Mouse (Mus musculus) lung, embryonic 14.5 days (tissue): ENCODE data around the gene Kcnj6. TPM values are rescaled to one million over a fixed set of nuclear protein-coding genes. Genes with fewer than 3 reads are reported as not detected.

Source experiments
- ATAC-seq: fragments of 200-750 bp; cut with Nextera tagmentation; 2 replicates; pipeline ENCODE4 v1.8.0; 2017; ENCODE audit warnings: mild to moderate bottlenecking, moderate TSS enrichment, moderate library complexity; ENCODE audit not compliant: insufficient read depth
- DNase-seq: peaks from one replicate; pipeline ENCODE4 v3.0.0-alpha.2; 2015
- H3K27ac ChIP-seq: fragments of 300-500 bp; sonication (generic); 2 replicates; pipeline ENCODE4 v1.5.1; 2014; ENCODE audit warnings: low read depth, mild to moderate bottlenecking, moderate library complexity
- H3K27me3 ChIP-seq: fragments of 300-500 bp; sonication (generic); 2 replicates; pipeline ENCODE4 v1.6.1; 2014; ENCODE audit warnings: low read length, control low read depth; ENCODE audit not compliant: insufficient read depth
- H3K36me3 ChIP-seq: fragments of 300-500 bp; sonication (generic); 2 replicates; pipeline ENCODE4 v1.6.1; 2014; ENCODE audit warnings: control low read depth; ENCODE audit not compliant: insufficient read depth
- H3K4me1 ChIP-seq: fragments of 300-500 bp; sonication (generic); 2 replicates; pipeline ENCODE4 v1.6.1; 2014; ENCODE audit warnings: antibody characterized with exemption, control low read depth; ENCODE audit not compliant: insufficient read depth
- H3K4me2 ChIP-seq: fragments of 300-500 bp; sonication (generic); 2 replicates; pipeline ENCODE4 v1.6.1; 2014; ENCODE audit warnings: mild to moderate bottlenecking
- H3K4me3 ChIP-seq: fragments of 300-500 bp; sonication (generic); 2 replicates; pipeline ENCODE4 v1.5.1; 2014; ENCODE audit warnings: low read depth, low read length
- H3K9ac ChIP-seq: fragments of 300-500 bp; sonication (generic); 2 replicates; pipeline ENCODE4 v1.6.1; 2014
- H3K9me3 ChIP-seq: fragments of 300-500 bp; sonication (generic); 2 replicates; pipeline ENCODE4 v1.6.1; 2016; ENCODE audit warnings: low read depth, low read length, control low read depth
- CTCF ChIP-seq: IDR thresholded peaks from 2 replicates; pipeline ENCODE4 v1.5.1; 2016; ENCODE audit warnings: antibody characterized with exemption, low read depth
- WGBS: fragments of 180-500 bp; shearing (Covaris S2); extraction: QIAGEN DNeasy Blood & Tissue Kit; methylation state at CpG from one replicate; pipeline ENCODE4 v1.1.7; 2014; 5-methylcytosine and 5-hydroxymethylcytosine counted together
- polyA plus RNA-seq: library from polyadenylated mRNA; unstranded; fragments of >200 nt; fragmentation: Nextera tagmentation; extraction: Ambion mirVana; gene quantifications from 2 replicates; pipeline ENCODE4 v1.2.1, GENCODE M21; 2014

Gene Kcnj6
- polyA plus RNA-seq, 1 experiment from 2014 or later = not detected

- ATAC-seq (no peak), DNase-seq (no peak)
- Histone ChIP-seq H3K27me3 (peaks cover 26% of the 10 kb centered on the region), H3K4me3 (no peak overlapping the region), H3K27ac (no peak overlapping the region), H3K4me2 (no peak overlapping the region), H3K9ac (no peak overlapping the region), H3K4me1 (no peaks in the 10 kb centered on the region), H3K36me3 (no peaks in the 10 kb centered on the region), H3K9me3 (no peaks in the 10 kb centered on the region)
- no peak for TF ChIP-seq CTCF
- WGBS = 48% methylated on average over 4 of the region's 4 CpGs
Measured at GRCm38 (mm10) chr16:94994924-94995323, 2.6 kb downstream of the Kcnj6 start.

DNA sequence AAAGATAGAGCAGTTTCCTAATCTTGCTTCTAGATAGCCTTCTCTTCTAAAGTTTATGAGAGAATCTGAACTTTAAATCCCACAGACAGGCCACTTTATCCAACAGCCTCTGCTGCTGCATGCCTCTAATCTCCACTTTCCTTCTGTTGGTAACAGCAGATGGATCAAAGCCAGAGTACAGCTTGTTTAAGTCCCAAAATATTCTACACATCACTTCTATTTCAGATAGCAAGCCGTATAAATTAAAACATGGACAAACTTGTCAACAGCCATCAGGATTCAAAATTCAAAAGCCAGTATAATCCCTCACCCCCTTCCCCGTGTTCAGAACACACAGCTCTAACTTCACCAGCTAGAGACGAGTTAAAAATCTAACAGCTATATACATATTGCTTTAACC, 3.4 kb downstream of the Kcnj6 start:
- no peak for TF ChIP-seq CTCF
- no peak overlapping the region for H3K4me3 ChIP-seq
- H3K4me2 ChIP-seq = no peak overlapping the region
- no peaks in the 10 kb centered on the region for H3K9me3 ChIP-seq
- 64% methylated on average over 3 of the region's 3 CpGs for whole genome bisulfite sequencing
- H3K9ac ChIP-seq = no peak overlapping the region
- H3K27me3 ChIP-seq = peaks cover 26% of the 10 kb centered on the region
- H3K27ac ChIP-seq = no peak overlapping the region
- DNase-seq (no peak), ATAC-seq (no peak)
- H3K36me3 ChIP-seq = no peaks in the 10 kb centered on the region
- no peaks in the 10 kb centered on the region for H3K4me1 ChIP-seq

DNA sequence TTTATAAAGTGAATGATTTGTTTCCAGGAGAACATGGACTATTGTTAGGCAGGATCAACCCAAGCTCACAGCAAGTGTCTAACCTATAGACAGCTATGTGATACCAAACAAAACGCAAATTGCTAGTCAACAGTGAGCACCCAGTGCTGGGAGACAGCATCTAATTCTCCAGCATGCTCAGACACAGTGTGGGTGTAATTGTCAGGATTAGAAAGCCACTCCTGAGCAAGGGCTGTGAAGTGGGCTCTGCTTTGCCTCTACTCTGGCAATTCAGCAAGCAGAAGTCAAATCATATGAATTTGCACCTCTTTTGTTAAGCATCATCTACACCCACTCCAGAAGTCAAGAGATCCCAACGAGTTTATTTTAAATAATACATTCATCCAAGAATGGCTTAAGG, 7.4 kb downstream of the Kcnj6 start:
- no peaks in the 10 kb centered on the region for H3K36me3 ChIP-seq
- no peak for TF ChIP-seq CTCF
- no peak for DNase-seq
- no peaks in the 10 kb centered on the region for H3K4me1 ChIP-seq
- ATAC-seq = no peak
- no peak overlapping the region for H3K27ac ChIP-seq
- no peak overlapping the region for H3K4me2 ChIP-seq
- WGBS = 70% methylated on average over 2 of the region's 2 CpGs
- H3K9me3 ChIP-seq = no peaks in the 10 kb centered on the region
- H3K4me3 ChIP-seq = no peak overlapping the region
- H3K9ac ChIP-seq = no peak overlapping the region
- H3K27me3 ChIP-seq = no peaks in the 10 kb centered on the region

DNA sequence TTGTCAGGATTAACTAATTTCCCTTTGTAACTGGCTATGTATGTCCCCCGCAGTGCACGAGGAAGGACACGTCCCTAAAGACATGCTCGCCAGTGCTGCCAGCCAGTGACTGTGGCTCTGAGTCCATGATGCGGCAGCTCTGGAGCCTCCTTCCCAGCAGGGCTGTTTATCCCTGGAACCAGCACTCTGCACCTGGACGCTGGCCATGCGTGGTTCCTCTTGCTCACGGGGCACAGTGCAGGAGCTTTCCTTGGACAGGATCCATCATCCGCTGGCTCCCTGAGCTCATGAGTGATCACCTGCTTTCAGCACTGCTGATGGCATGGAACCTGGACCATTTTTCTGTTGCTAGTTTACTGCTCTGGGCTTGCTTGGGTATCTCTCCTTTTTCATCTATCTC, 10.8 kb downstream of the Kcnj6 start:
- Histone ChIP-seq H3K36me3 (no peaks in the 10 kb centered on the region), H3K9ac (no peak overlapping the region), H3K4me2 (no peak overlapping the region), H3K9me3 (no peaks in the 10 kb centered on the region), H3K27ac (no peak overlapping the region), H3K4me1 (no peaks in the 10 kb centered on the region), H3K27me3 (no peaks in the 10 kb centered on the region), H3K4me3 (no peak overlapping the region)
- no peak for TF ChIP-seq CTCF
- DNase-seq = no peak
- no peak for ATAC-seq
- 69% methylated on average over 9 of the region's 9 CpGs for WGBS

DNA sequence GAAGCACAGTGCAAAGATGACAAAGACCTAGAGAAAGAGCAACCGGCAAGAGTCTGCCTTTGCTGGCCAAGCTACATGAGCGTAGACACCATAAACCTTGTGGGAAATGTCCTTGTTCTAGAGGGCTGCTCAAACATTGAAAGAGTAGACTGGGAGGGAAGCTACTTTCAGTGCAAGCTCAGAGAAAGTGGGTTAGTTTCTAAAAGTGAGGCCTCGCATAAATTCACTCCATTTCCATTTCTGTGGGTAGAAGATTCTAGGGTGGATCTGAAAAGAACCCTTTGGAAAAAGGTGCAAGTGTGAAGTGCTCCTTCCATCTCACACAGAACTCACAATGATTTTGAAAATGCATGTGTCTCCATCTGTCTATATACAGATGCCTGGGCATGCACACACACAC, 13.2 kb downstream of the Kcnj6 start:
- Histone ChIP-seq H3K4me3 (no peak overlapping the region), H3K27ac (no peak overlapping the region), H3K27me3 (no peaks in the 10 kb centered on the region), H3K9me3 (no peaks in the 10 kb centered on the region), H3K4me1 (no peaks in the 10 kb centered on the region), H3K9ac (no peak overlapping the region), H3K36me3 (no peaks in the 10 kb centered on the region), H3K4me2 (no peak overlapping the region)
- DNase-seq (no peak), ATAC-seq (no peak)
- no peak for TF ChIP-seq CTCF
- 86% methylated on average over 3 of the region's 3 CpGs for WGBS

DNA sequence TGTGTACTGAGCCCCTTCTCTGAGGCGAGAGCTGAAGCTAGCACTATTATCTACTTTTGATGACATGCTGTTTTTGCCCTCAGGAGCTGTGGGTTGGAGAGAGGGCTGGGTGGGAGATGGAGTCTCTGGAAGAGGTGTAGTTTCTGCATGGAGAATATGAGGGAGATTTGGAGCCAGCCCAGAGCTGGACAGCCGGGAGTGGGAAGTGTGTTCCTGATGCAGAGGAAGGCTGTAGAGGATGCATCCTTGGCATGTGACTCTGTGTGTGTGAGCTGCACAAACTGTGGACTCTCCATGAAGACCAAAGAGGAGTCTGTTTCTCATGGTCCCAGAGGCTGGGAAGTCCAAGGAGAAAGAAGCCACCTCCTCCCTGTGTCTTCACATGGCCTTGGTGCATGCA, 17.1 kb downstream of the Kcnj6 start:
- Histone ChIP-seq H3K27me3 (no peaks in the 10 kb centered on the region), H3K4me2 (no peak overlapping the region), H3K9ac (no peak overlapping the region), H3K27ac (no peak overlapping the region), H3K4me3 (no peak overlapping the region), H3K36me3 (no peaks in the 10 kb centered on the region), H3K9me3 (no peaks in the 10 kb centered on the region), H3K4me1 (no peaks in the 10 kb centered on the region)
- 78% methylated on average over 2 of the region's 2 CpGs for WGBS
- TF ChIP-seq CTCF = no peak
- ATAC-seq (no peak), DNase-seq (no peak)

GRCm38 (mm10) chr16:94979499-94979898, 18.0 kb downstream of the Kcnj6 start:
- whole genome bisulfite sequencing = 63% methylated on average over 9 of the region's 9 CpGs
- no peaks in the 10 kb centered on the region for H3K36me3 ChIP-seq
- TF ChIP-seq CTCF = no peak
- no peaks in the 10 kb centered on the region for H3K4me1 ChIP-seq
- no peaks in the 10 kb centered on the region for H3K27me3 ChIP-seq
- DNase-seq (no peak), ATAC-seq (no peak)
- no peaks in the 10 kb centered on the region for H3K9me3 ChIP-seq
- H3K27ac ChIP-seq = no peak overlapping the region
- no peak overlapping the region for H3K9ac ChIP-seq
- no peak overlapping the region for H3K4me3 ChIP-seq
- no peak overlapping the region for H3K4me2 ChIP-seq
